Mouse (Mus musculus): ENCODE results near the gene Dhx57.
"Not testable (repeated sequence)": the region's sequence is repeated elsewhere in the genome, so short reads cannot be mapped to it uniquely, and the experiment has no call there.

Dhx57 gene

DNA sequence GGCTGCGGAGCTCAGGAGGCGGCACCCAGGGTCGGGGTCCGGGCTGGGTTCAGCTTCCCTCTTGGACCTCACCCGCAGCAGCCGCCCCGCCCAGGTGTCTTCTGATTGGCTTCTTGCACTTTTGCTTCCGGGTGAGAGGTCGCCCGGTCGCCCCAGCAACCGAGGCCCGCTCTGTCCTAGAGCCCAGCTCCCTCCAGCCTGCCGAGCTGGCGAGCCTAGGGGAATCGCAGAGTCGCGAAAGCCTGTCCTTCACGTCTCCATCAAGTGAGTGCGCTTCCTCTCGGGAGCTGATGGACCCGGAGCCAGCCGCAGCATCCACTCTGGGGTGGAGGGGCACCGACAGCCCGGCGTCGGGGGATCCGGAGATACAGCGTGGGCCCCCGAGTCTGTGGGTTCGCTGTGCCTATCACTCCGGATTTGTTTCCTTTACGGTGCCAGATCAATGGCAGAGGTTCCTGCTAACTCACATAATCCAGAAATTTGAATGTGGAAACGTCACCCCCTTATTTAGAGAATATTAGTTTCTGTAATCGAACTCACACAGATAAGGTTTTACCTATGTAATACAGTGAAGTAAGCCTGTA, at the start of gene Dhx57, which contains the start of gene Morn2:
Gene Dhx57 (minus strand): TSS at position 403 of the 584 bp plus-strand sequence.
Gene Morn2 (plus strand): TSS at position 130 of the 584 bp plus-strand sequence.
- in situ Hi-C loops (cut with MboI, MseI): no loop called here

GRCm38 (mm10) chr17:80332386-80332785, 42.1 kb upstream of the Dhx57 start:
- in situ Hi-C loops (cut with MboI, MseI): no loop called here

DNA sequence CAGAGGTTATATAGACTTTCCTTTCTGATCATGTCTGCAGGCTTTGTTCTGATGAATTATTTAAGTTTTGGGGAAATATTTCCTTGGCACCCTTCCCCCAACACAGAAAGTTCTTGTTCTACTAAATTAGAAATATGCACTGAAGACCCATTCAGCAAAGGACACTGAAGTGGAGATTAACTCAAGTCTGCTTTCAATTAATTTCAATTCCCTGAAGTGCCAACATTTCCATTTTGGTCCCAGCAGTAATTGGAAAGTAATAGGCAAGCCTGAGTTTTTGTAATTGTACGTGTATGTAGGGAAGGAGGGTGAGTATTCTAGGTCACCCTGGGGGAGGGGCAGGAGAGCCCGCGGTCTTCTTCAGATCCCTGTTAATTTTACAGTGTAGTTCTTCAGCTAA, 36.2 kb upstream of the Dhx57 start:
- in situ Hi-C loops (cut with MboI, MseI): no loop called here

DNA sequence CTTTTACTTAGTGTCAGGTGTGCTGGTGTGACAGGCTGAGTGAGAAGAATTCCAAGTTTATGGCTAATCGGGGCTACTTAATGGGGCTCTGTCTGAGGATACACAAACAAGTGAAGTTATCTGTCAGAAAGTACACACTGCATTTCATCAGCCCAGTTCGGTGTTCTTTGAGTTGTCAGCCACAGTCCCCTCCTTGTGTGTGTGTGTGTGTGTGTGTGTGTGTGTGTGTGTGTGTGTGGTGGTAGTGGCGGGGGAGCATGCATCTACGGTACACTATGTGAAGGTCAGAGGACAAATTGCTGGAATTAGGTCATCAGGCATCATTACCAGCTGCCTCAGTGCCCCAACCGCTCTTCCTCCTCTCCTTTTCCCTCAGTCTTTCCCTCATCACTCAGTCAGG, 35.2 kb upstream of the Dhx57 start:
- in situ Hi-C loops (cut with MboI, MseI): no loop called here

GRCm38 (mm10) chr17:80324521-80324920, 34.2 kb upstream of the Dhx57 start:
- in situ Hi-C loops (cut with MboI, MseI): no loop called here

- in situ Hi-C loops (cut with MboI, MseI): no loop called here
Measured at GRCm38 (mm10) chr17:80323658-80324057, 33.4 kb upstream of the Dhx57 start.

DNA sequence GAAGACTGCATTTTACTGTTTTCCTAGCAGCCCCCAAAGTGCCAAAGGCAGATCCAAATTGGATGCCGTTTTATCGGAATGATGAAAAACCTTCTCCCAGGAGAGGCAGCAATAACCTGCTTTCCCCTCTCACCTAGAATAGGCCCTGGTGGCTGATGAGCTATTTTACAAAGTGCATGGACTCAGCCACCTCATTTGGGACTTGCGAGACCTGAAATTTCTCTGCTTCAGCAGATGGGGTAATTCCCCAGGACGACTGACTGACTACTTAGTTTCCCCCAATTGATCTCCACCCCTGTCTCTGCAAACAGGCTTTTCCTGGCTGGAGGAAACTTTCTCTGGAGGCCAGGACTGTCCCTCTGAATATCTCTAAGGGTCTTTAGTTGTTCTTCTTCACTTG, 32.7 kb upstream of the Dhx57 start:
- in situ Hi-C loops (cut with MboI, MseI): no loop called here

GRCm38 (mm10) chr17:80322228-80322627, 32.0 kb upstream of the Dhx57 start:
- in situ Hi-C loops (cut with MboI, MseI): no loop called here

GRCm38 (mm10) chr17:80312405-80312804, 22.1 kb upstream of the Dhx57 start:
- in situ Hi-C loops (cut with MboI, MseI): no loop called here

- in situ Hi-C loops (cut with MboI, MseI): no loop called here
Measured at GRCm38 (mm10) chr17:80311761-80312160, 21.5 kb upstream of the Dhx57 start.

GRCm38 (mm10) chr17:80307251-80307650, 17.0 kb upstream of the Dhx57 start, which contains the start of gene Arhgef33:
TSS of gene Arhgef33 (plus strand) at chr17:80307407.
- in situ Hi-C loops (cut with MboI, MseI): no loop called here

DNA sequence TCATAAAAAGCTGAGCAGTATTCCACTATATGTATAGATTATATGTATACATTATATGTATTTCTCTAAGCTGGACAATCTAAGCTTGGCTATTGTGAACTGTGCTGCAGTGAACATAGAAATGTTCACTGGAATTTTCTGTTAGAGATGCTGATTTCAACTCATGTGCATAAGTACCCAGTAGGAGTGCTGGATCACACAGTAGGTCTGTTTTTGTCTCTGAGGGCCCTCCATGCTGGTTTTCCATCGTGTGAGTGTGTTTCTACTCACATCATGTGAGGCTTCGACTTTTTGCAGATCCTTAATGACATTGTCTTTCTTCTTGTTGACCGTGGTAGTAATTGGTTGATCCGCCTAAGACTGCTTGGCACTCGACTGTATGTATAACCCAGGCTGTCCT, 8.6 kb upstream of the Dhx57 start:
- in situ Hi-C loops (cut with MboI, MseI): no loop called here

GRCm38 (mm10) chr17:80295258-80295657, 5.0 kb upstream of the Dhx57 start:
- in situ Hi-C loops (cut with MboI, MseI): no loop called here

DNA sequence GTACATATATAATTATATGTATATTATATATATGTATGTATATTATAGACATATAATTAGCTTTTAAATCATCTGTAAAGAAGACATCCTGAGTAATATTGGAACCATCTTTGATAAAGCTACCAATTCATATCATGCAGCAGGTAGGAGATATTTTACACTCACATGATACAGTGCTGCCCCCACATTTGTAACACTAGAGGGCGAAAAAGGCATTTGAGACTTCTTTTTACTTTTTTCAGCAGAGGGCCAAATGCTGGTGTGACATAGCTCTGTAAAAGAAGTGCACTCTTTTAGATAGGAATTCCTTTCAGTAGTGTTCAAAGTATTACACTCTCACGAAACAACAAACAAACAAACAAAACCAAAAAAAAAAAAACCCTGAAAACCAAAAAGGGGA, 872 bp upstream of the Dhx57 start:
- in situ Hi-C loops (cut with MboI, MseI): no loop called here

DNA sequence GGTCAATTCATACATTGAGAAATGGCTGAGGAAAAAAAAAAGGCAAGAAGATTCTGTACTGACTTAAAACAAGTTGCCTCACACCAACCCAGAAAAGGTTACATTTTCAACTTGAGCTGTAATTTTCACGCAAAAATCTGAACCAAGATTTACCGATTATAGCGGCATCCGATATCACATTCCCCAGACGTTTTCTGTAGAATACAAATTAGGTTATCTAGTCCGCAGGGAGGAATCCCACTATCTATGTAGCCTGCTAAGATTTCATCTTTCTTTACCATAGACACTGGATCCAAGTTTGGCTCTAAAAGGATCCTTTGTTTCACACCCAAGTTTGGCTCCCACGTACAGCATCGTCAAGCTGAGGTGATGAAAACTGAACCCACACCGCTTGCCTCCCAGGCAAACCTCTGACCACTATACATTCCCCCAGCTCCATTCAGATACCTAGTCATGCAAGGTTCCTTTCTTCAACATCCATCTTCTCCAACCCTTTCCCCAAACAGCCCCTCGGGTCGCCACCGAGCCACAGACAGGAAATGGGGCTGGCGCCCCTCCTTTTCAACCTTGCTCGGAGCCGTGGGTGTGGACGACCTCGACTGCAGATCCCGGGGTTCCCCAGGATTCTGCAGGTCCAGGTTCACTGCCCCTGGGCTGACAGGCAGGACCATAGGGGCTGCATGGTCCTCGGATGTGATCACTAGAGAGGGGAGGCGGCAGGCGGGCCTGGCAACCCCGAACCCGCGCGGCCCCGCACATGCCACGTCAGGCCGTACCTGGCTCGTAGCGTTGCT, 799 bp downstream of the Dhx57 start:
- in situ Hi-C loops (cut with MboI, MseI): no loop called here

DNA sequence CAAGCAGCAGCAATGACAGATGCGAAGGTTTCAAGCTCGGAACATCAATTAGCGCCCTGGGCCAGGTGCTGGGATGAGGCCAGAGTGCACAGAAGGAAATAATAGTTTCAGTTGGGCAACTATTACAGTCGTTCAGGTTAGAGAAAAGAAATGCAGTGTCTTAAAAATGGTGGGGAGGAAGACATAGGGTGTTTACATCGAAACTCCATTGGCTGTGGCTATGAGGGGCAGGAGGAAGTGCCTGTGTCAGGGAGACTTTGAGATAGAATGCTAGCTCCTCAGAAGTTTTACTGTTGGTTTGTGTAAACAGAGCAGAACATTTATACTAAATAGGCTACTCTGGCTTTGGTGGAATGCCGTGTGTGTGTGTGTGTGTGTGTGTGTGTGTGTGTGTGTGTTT, 2.3 kb downstream of the Dhx57 start:
- in situ Hi-C loops (cut with MboI, MseI): no loop called here

DNA sequence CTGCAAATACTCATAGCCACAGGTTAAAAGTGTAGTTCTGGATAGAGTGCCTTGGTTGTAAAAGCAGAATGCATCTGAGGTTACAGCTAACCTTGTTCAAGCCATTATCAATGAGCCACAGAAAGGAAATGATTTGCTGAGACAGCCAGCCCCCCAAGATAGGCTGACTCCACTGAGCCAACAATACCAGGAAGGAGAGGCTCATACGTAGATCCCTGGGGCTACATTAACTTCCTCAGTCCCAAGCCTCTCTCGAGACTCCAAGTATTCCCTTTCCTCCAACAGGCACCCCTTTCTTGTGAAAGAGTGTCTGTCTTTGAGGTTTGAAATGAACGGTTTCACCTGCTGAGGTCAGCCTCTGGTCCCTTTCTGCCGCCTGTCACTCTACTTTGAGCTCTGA, 5.8 kb downstream of the Dhx57 start:
- in situ Hi-C loops (cut with MboI, MseI): no loop called here

- in situ Hi-C loops (cut with MboI, MseI): loop anchor here (5.0 kb wide), 1 partner anchor 278 kb away; no protein-coding TSS in a partner anchor
Measured at GRCm38 (mm10) chr17:80279340-80280070, 10.8 kb downstream of the Dhx57 start.

- in situ Hi-C loops (cut with MboI, MseI): loop anchor here (5.0 kb wide), 1 partner anchor 279 kb away; no protein-coding TSS in a partner anchor
Measured at GRCm38 (mm10) chr17:80278255-80278654, 12.0 kb downstream of the Dhx57 start.

DNA sequence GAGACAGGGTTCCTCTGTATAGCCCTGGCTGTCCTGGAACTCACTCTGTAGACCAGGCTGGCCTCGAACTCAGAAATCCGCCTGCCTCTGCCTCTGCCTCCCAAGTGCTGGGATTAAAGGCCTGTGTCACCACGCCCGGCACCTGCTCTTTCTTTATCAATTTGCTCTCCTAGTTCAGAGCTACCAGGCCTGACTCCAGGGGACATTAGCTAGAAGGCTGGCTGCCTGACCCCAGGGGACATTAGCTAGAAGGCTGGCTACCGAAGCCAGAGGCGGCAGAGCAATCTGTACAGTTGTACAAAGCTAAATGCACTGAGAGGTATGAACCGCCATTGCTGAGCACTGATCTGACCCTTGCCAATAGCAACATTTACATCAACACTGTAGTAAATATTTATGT, 19.7 kb downstream of the Dhx57 start:
- in situ Hi-C loops (cut with MboI, MseI): not testable (repeated sequence)

- in situ Hi-C loops (cut with MboI, MseI): no loop called here
Measured at GRCm38 (mm10) chr17:80268151-80268550, 22.1 kb downstream of the Dhx57 start.

- in situ Hi-C loops (cut with MboI, MseI): no loop called here
Measured at GRCm38 (mm10) chr17:80267065-80267464, 23.2 kb downstream of the Dhx57 start.
